Mouse (Mus musculus): Measurements from ENCODE around the gene Lig3. TPM values are rescaled to one million over a fixed set of nuclear protein-coding genes. Genes with fewer than 3 reads are reported as not detected.

The Lig3 gene
- polyA plus RNA-seq (2015; fragmentation: Nextera tagmentation; extraction: Ambion mirVana), result 10.2 and 12.0 TPM in 2 replicates

DNA sequence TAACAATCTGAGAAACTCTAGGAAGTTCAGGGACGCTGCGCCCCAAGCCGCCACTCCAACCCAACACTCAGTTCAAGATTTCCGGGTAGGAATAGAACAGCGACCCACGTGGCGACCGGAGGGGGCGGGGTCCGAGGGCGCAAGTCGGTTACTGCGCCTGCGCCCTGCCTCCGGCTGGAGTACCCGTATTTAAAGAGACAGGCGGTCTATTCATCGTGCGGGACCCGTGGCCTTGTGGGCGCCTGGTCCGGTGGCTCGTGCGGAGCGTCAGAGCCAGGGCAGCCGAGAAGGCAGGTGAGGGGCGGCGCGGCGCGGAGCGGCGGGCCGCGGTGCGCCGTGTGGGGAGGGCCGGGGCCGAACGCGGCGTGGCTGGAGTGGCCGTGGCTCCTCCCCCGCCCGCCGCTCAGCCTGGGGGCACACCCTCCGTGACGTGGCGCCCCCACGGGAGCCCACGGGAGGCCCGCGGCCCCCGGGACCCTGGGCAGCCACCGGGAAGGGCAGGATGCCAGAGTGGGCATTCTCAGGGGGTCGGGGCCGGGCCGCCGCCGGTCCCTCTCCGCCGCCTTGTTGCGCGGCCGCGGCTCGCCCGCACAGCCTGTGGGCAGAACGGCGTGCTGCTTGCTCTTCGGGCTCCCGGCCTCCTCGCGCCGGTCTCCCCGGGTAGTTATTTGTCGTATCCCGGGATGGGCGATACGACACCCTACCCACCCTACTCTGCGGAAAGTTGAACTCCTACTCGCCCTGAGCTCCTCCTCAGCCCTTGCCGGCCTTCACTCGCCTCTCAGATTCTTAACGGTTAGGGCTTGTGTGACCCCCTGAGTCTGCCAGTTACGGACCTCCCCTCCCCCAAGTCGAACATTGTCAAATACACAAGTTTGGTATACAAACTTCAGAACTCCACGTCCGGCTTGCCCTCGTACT, at the start of gene Lig3:
TSS of gene Lig3 (plus strand) at position 126 of the 921 bp plus-strand sequence.
- DNase-seq, result peak; percentile 88
- WGBS (ENCODE audit: insufficient replicate concordance), result under 1% methylated on average over 73 of the region's 90 CpGs
- peaks cover 26% of the 10 kb centered on the region for H3K36me3 ChIP-seq

DNA sequence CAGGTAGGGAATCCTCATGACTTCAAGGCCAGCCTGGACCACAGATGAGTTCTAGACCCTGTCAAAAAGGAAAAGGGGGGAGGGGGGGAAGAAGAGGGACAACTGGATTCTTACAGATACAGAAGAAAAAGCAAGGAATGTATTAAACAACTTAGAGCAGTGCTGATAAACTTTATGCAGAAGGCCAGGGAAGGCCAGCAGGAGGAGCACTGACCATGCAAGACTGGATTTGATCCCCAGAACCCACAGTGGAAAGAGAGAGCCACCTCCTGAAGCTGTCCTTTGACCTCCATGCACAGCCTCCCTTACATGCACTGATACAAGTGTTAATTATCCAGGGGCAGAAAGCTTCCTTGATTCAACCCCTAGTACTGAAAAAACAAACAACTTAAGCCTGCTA, 46.7 kb upstream of the Lig3 start:
- DNase-seq, result no peak
- Histone ChIP-seq H3K27ac (no peak overlapping the region), H3K4me3 (replicated peaks) (no peak overlapping the region), H3K36me3 (no peaks in the 10 kb centered on the region), H3K27me3 (no peaks in the 10 kb centered on the region), H3K4me1 (replicated peaks) (no peaks in the 10 kb centered on the region), H3K9ac (no peak overlapping the region), H3K9me3 (replicated peaks) (no peaks in the 10 kb centered on the region), H3K4me2 (no peak overlapping the region)
- ATAC-seq (ENCODE audit: low read depth), result no peak

More for the DNA sequence above, at the start of gene Lig3:
- H3K27ac ChIP-seq, result peak within 1 kb of the TSS; percentile 82
- peak; percentile 93 for ATAC-seq (ENCODE audit: low read depth)
- no peaks in the 10 kb centered on the region for H3K9me3 ChIP-seq (replicated peaks)
- peak within 1 kb of the TSS; percentile 96 for H3K4me3 ChIP-seq (replicated peaks)
- peak within 1 kb of the TSS; percentile 86 for H3K4me2 ChIP-seq
- H3K4me1 ChIP-seq (replicated peaks), result peaks cover 38% of the 10 kb centered on the region
- H3K9ac ChIP-seq, result peak within 1 kb of the TSS; percentile 93
- H3K27me3 ChIP-seq, result no peaks in the 10 kb centered on the region

DNA sequence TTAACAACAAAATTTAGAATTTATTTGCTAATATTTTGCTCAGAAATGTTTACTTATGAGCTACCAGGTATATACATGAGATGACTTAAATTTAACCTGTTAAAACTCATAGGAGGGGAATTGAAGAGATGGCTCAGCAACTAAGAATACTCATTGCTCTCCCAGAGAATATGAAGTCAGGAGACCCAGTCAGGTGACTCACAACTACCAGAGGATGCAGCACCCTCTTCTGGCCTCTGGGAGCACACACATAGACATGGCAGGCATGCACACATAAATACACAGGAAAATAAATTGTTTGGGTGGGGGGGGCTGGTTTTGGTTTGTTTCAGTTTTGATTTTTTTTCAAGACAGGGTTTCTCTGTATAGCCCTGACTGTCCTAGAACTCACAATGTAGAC, 41.9 kb upstream of the Lig3 start:
- H3K4me1 ChIP-seq (replicated peaks), result no peaks in the 10 kb centered on the region
- no peak overlapping the region for H3K4me3 ChIP-seq (replicated peaks)
- H3K9ac ChIP-seq, result no peak overlapping the region
- ATAC-seq (ENCODE audit: low read depth) (no peak), DNase-seq (no peak)
- no peak overlapping the region for H3K27ac ChIP-seq
- no peaks in the 10 kb centered on the region for H3K36me3 ChIP-seq
- no peaks in the 10 kb centered on the region for H3K9me3 ChIP-seq (replicated peaks)
- H3K4me2 ChIP-seq, result no peak overlapping the region
- no peaks in the 10 kb centered on the region for H3K27me3 ChIP-seq

DNA sequence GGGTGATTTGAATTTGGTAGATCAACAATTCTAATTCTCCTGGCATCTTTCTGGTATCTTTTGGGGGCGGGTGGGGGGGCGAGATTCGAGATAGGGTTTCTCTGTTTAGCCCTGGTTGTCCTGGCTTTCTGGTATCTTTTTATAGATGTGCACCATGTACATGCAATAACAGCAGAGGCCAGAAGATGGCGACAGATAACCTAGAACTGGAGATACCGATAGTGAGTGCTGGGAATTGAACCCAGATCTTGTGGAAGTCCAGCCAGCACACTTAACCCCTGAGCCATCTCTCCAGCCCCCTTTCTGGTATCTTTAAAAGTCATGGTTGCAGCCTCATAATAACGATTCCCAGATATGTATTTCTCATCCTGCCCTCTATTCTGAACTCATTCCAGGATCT, 34.8 kb upstream of the Lig3 start:
- Histone ChIP-seq H3K4me3 (replicated peaks) (peak overlapping the region; percentile 45; the same call in 1 of the 2 replicates), H3K36me3 (no peaks in the 10 kb centered on the region), H3K27me3 (0 out of 2 replicates have a peak, but pooled peaks cover 2% of the 10 kb centered on the region), H3K9ac (no peak overlapping the region), H3K27ac (no peak overlapping the region), H3K4me1 (replicated peaks) (peaks cover 9% of the 10 kb centered on the region), H3K9me3 (replicated peaks) (no peaks in the 10 kb centered on the region), H3K4me2 (no peak overlapping the region)
- ATAC-seq (ENCODE audit: low read depth), result no peak
- peak; percentile 39 for DNase-seq
- 25% methylated on average over 6 of the region's 6 CpGs for WGBS (ENCODE audit: insufficient replicate concordance)

DNA sequence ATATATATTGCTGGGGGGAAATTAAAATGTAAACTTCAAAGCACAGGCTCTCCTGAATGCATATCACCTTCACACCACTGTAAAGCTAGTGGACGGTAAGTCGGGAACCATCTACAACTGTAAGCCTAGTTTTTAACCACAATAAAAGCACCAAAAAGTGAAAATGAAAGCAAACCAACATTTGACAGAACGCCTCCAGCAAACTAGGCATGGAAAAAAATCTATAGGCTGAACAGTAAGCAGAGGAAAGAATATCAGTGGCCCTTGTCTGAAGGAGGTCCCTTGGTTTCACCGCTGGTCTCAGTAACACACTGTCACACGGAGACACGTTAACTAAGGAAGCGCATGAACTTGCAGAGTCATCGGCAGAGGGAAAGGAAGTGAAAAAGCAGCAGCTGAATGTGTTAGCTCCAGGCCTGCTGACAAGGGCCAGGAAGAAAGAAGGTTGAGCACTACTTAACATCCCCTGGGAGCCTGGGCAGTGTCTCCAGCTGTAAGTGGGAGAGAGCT, 34.0 kb upstream of the Lig3 start:
- no peaks in the 10 kb centered on the region for H3K9me3 ChIP-seq (replicated peaks)
- no peaks in the 10 kb centered on the region for H3K36me3 ChIP-seq
- peak overlapping the region; percentile 45 for H3K4me3 ChIP-seq (replicated peaks)
- peak overlapping the region; percentile 58 for H3K4me2 ChIP-seq
- no peak overlapping the region; the same call in 1 of the 2 replicates for H3K27ac ChIP-seq
- WGBS (ENCODE audit: insufficient replicate concordance), result 22% methylated on average over 8 of the region's 8 CpGs
- ATAC-seq (ENCODE audit: low read depth) (peak; percentile 72), DNase-seq (peak; percentile 42)
- peak overlapping the region; percentile 57; the same call in 1 of the 2 replicates for H3K9ac ChIP-seq
- H3K27me3 ChIP-seq, result 0 out of 2 replicates have a peak, but pooled peaks cover 2% of the 10 kb centered on the region
- peaks cover 9% of the 10 kb centered on the region for H3K4me1 ChIP-seq (replicated peaks)

DNA sequence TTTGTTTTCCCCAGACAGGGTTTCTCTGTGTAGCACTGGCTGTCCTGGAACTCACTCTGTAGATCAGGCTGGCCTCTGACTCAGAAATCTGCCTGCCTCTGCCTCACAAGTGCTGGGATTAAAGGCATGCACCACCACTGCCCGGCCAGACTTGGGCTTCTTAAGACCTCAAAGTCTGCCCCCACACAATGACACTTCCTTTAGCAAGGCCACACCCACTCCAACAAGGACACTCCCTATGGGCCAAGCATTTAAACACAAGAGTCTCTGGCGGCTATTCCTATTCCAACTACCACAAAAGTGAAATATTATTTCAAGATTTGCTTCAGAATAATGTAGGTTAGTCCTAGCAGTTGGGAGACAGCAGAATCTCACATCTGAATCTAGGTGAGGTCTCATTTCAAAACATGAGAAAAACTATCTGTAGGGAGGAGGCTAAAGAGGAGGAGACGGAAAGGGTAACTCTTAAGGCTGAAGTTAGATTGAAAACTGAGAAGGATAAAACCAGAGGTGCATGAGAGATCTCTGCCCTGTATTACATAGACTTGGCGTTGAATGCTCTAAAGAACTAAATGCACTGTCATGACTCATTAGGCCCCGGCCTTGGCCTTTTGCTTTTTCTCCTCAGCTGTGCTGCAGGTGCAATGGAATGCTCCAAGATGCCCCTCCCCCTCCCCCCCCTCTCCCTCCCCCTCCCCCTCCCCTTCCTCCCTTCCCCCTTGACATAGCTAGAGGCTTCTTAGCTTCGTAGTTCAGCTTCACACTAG, 28.4 kb upstream of the Lig3 start:
- Histone ChIP-seq H3K9ac (peak overlapping the region; percentile 2; the same call in 1 of the 2 replicates), H3K4me3 (replicated peaks) (no peak overlapping the region), H3K27me3 (no peaks in the 10 kb centered on the region), H3K36me3 (no peaks in the 10 kb centered on the region), H3K9me3 (replicated peaks) (no peaks in the 10 kb centered on the region), H3K4me2 (no peak overlapping the region), H3K4me1 (replicated peaks) (no peaks in the 10 kb centered on the region), H3K27ac (no peak overlapping the region)
- DNase-seq (no peak), ATAC-seq (ENCODE audit: low read depth) (no peak)
- WGBS (ENCODE audit: insufficient replicate concordance), result 56% methylated on average over 6 of the region's 6 CpGs

DNA sequence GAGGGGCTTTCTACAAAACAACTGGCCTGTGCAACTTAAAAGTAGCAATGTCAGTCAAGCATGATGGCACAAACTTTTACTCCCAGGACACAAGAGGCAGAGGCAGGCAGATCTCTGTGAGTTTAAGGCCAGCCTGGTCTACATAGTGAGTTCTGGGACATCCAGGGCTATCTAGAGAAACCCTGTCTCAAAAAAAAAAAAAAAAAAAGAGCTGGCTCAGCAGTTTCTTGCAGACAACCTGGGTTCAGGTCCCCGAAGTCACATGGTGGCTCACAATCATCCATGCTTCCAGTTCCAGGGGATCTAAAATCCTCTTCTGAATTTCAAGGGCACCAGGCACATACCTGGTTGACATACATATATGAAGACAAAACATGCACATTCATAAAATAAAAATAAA, 25.0 kb upstream of the Lig3 start:
- no peaks in the 10 kb centered on the region for H3K4me1 ChIP-seq (replicated peaks)
- DNase-seq (no peak), ATAC-seq (ENCODE audit: low read depth) (no peak)
- no peaks in the 10 kb centered on the region for H3K36me3 ChIP-seq
- no peak overlapping the region for H3K9ac ChIP-seq
- H3K4me3 ChIP-seq (replicated peaks), result no peak overlapping the region
- no peak overlapping the region for H3K27ac ChIP-seq
- no peaks in the 10 kb centered on the region; the same call in 1 of the 2 replicates for H3K27me3 ChIP-seq
- no peak overlapping the region for H3K4me2 ChIP-seq
- WGBS (ENCODE audit: insufficient replicate concordance), result 62% methylated on average over 1 of the region's 1 CpGs
- H3K9me3 ChIP-seq (replicated peaks), result no peaks in the 10 kb centered on the region

DNA sequence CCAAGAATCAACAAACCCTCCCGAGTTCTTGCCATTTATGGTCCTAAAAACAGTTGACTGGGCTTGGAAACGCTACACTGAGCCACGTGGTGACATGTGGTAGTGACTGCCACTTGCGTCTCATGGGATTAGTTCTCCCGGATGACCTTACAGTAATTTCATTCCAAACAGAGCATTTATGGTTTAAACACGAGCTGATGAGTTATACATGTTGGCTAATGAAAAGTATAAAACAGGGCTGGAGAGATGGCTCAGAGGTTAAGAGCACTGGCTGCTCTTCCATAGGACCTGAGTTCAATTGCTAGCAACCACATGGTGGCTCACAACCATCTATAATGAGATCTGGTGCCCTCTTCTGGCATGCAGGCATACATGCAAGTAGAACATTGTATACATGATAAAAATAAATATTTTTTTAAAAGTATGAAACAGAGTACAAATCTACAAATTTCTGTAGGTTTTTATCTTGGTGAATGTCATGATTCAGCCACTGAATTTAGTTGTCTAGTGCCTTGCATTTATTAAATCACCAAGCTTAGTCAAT, 18.6 kb upstream of the Lig3 start:
- Histone ChIP-seq H3K4me2 (no peak overlapping the region), H3K4me3 (replicated peaks) (no peak overlapping the region), H3K9ac (no peak overlapping the region), H3K36me3 (peaks cover 4% of the 10 kb centered on the region), H3K4me1 (replicated peaks) (peaks cover 33% of the 10 kb centered on the region), H3K27me3 (no peaks in the 10 kb centered on the region; the same call in 1 of the 2 replicates), H3K9me3 (replicated peaks) (peaks cover 3% of the 10 kb centered on the region; the same call in 1 of the 2 replicates), H3K27ac (no peak overlapping the region)
- no peak for ATAC-seq (ENCODE audit: low read depth)
- DNase-seq, result no peak
- 79% methylated on average over 6 of the region's 6 CpGs for WGBS (ENCODE audit: insufficient replicate concordance)

DNA sequence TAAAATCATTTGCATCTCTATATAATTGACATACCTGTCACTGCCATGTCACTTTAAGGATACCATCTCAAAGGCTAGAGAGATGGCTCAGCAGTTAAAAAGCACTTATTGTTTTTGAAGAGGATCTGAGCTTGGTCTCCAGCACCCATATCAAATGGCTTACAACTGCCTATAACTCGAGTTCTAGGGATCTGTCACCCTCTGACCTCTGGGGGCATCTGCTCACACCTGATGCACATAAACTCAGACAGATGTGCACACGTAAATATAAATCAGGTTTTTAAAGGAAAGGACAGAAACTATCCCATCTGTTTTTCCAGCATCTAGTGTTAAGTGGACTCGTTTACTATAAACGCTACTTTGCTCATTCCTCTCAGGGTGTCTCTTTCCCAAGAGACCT, 17.6 kb upstream of the Lig3 start:
- Histone ChIP-seq H3K4me3 (replicated peaks) (peak overlapping the region; percentile 84), H3K27ac (peak overlapping the region; percentile 92), H3K4me1 (replicated peaks) (peaks cover 33% of the 10 kb centered on the region), H3K36me3 (peaks cover 4% of the 10 kb centered on the region), H3K9me3 (replicated peaks) (peaks cover 3% of the 10 kb centered on the region; the same call in 1 of the 2 replicates), H3K4me2 (peak overlapping the region; percentile 93), H3K27me3 (no peaks in the 10 kb centered on the region; the same call in 1 of the 2 replicates), H3K9ac (peak overlapping the region; percentile 85)
- 10% methylated on average over 4 of the region's 4 CpGs for WGBS (ENCODE audit: insufficient replicate concordance)
- DNase-seq, result no peak
- no peak for ATAC-seq (ENCODE audit: low read depth)

DNA sequence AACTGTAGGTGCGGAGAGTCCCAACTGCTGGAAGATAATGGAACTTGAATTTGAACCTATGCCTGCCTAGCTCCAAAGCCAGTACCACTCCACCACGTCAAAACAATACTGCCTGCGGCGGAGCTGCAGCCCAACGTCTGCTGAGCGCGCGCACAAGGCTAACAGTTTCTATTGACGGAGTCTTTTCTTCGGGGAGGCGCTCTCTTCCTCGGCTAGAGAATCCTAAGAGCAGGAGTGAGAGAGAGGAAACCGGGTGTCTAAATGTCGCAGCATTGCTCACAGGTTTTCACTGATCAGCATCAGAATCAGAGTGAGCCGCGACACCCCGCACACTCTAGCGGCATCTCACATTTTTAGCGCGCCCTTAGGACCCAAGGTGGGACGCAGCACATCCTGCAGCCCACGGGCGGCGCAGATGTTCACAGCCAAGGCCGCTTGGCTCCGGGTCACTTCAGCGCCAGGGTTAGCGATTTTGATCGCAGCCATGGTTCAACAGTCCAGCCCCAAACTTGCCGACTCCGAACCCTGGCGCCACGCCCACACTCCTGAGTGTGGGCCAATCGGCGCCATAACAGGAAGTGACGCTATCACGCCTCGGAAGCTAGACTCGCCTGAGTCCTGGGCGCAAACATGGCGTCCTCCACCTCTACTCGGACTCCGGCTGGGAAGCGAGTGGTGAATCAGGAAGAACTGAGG, 17.0 kb upstream of the Lig3 start, which contains the start of the genes Cct6b and Zfp830:
TSS of gene Cct6b (minus strand) at position 580 of the 696 bp plus-strand sequence.
TSS of gene Zfp830 (plus strand) at position 604 of the 696 bp plus-strand sequence.
- H3K36me3 ChIP-seq, result peaks cover 10% of the 10 kb centered on the region
- no peaks in the 10 kb centered on the region for H3K27me3 ChIP-seq
- peak; percentile 100 for ATAC-seq (ENCODE audit: low read depth)

More for the DNA sequence above, 17.0 kb upstream of the Lig3 start, which contains the start of the genes Cct6b and Zfp830:
- WGBS (ENCODE audit: insufficient replicate concordance), result under 1% methylated on average over 44 of the region's 44 CpGs
- H3K4me3 ChIP-seq (replicated peaks), result peak within 1 kb of the TSS; percentile 84
- peak within 1 kb of the TSS; percentile 85 for H3K9ac ChIP-seq
- H3K4me2 ChIP-seq, result peak within 1 kb of the TSS; percentile 93
- DNase-seq, result peak; percentile 89
- peak within 1 kb of the TSS; percentile 92 for H3K27ac ChIP-seq
- peaks cover 33% of the 10 kb centered on the region for H3K4me1 ChIP-seq (replicated peaks)
- peaks cover 3% of the 10 kb centered on the region; the same call in 1 of the 2 replicates for H3K9me3 ChIP-seq (replicated peaks)
